Mouse (Mus musculus) thymus, postnatal 4 days (tissue): ENCODE measurements around the gene Aup1.

Source experiments
- DNase-seq: peaks from one replicate; pipeline ENCODE4 v3.0.0; 2021

Aup1 gene

GRCm38 (mm10) chr6:83031921-83032590 lies 22.3 kb upstream of the Aup1 start:
- DNase-seq, result no peak

GRCm38 (mm10) chr6:83032769-83033191 lies 21.5 kb upstream of the Aup1 start:
- peak; percentile 74 for DNase-seq

- peak; percentile 80 for DNase-seq
Observed at GRCm38 (mm10) chr6:83033249-83034185, 20.8 kb upstream of the Aup1 start, which contains the start of the genes Dok1 and Loxl3. Gene Dok1 (minus strand): TSS chr6:83033471. Gene Loxl3 (plus strand): TSS chr6:83034173.

GRCm38 (mm10) chr6:83034463-83035055 lies 19.8 kb upstream of the Aup1 start:
- no peak for DNase-seq

GRCm38 (mm10) chr6:83037188-83037587 lies 17.1 kb upstream of the Aup1 start:
- DNase-seq, result no peak

GRCm38 (mm10) chr6:83038496-83039012 lies 15.8 kb upstream of the Aup1 start:
- DNase-seq, result peak; percentile 96

GRCm38 (mm10) chr6:83040601-83041000 lies 13.7 kb upstream of the Aup1 start:
- no peak for DNase-seq

GRCm38 (mm10) chr6:83043561-83043960 lies 10.8 kb upstream of the Aup1 start:
- DNase-seq, result no peak

GRCm38 (mm10) chr6:83043993-83044392 lies 10.3 kb upstream of the Aup1 start:
- no peak for DNase-seq

GRCm38 (mm10) chr6:83044742-83045141 lies 9.6 kb upstream of the Aup1 start:
- DNase-seq, result no peak

GRCm38 (mm10) chr6:83049367-83049766 lies 5.0 kb upstream of the Aup1 start:
- DNase-seq, result no peak

GRCm38 (mm10) chr6:83053136-83053960 lies 973 bp upstream of the Aup1 start:
- peak; percentile 52 for DNase-seq

- peak; percentile 78 for DNase-seq
Observed at GRCm38 (mm10) chr6:83054871-83055431, 630 bp downstream of the Aup1 start, which contains the start of gene Htra2. Gene Htra2 (minus strand): TSS chr6:83055273.

- DNase-seq, result no peak
Observed at GRCm38 (mm10) chr6:83057790-83058189, 3.5 kb downstream of the Aup1 start, which contains the start of gene Dqx1. Gene Dqx1 (plus strand): TSS chr6:83057844.

- no peak for DNase-seq
Observed at GRCm38 (mm10) chr6:83058725-83059124, 4.4 kb downstream of the Aup1 start.

GRCm38 (mm10) chr6:83065995-83066394 lies 11.7 kb downstream of the Aup1 start:
- peak; percentile 41 for DNase-seq

- DNase-seq, result no peak
Observed at GRCm38 (mm10) chr6:83066441-83066840, 12.1 kb downstream of the Aup1 start.

- DNase-seq, result no peak
Observed at GRCm38 (mm10) chr6:83068221-83068620, 13.9 kb downstream of the Aup1 start.

GRCm38 (mm10) chr6:83068706-83069487 lies 14.6 kb downstream of the Aup1 start:
- no peak for DNase-seq

- peak; percentile 38 for DNase-seq
Observed at GRCm38 (mm10) chr6:83069488-83070246, 15.3 kb downstream of the Aup1 start.

GRCm38 (mm10) chr6:83070247-83070310 lies 15.8 kb downstream of the Aup1 start, which contains the start of gene Tlx2:
Gene Tlx2 (minus strand): TSS chr6:83070293.
- DNase-seq, result no peak
